Mouse (Mus musculus) spleen, postnatal 14 days (tissue): ENCODE data around the gene Atp5g3.
A peak's percentile ranks its signal among the peaks of the same experiment; 100 is the strongest.
"Not testable (repeated sequence)": the region's sequence is repeated elsewhere in the genome, so short reads cannot be mapped to it uniquely, and the experiment has no call there.

ENCODE experiments used
- DNase-seq, 2 experiments: peaks; one replicate each; pipeline ENCODE4 v3.0.0; 2021 to 2022; ENCODE audit warnings: low spot score in 2 of 2

Atp5g3 gene

DNA sequence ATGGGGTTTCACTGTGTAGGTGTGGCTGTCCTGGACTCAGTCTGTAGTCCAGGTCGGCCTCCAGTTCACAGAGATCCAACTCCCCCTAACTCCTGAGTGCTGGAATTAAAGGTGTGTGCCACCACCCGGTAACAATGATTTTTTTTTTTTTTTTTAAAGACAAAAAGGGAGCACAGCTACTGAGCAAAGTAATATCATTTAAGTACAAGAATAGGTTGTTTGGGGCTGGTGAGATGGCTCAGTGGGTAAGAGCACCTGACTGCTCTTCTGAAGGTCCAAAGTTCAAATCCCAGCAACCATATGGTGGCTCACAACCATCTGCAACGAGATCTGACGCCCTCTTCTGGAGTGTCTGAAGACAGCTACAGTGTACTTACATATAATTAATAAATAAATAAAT, 14.2 kb downstream of the Atp5g3 start:
- not testable (repeated sequence) for DNase-seq

DNA sequence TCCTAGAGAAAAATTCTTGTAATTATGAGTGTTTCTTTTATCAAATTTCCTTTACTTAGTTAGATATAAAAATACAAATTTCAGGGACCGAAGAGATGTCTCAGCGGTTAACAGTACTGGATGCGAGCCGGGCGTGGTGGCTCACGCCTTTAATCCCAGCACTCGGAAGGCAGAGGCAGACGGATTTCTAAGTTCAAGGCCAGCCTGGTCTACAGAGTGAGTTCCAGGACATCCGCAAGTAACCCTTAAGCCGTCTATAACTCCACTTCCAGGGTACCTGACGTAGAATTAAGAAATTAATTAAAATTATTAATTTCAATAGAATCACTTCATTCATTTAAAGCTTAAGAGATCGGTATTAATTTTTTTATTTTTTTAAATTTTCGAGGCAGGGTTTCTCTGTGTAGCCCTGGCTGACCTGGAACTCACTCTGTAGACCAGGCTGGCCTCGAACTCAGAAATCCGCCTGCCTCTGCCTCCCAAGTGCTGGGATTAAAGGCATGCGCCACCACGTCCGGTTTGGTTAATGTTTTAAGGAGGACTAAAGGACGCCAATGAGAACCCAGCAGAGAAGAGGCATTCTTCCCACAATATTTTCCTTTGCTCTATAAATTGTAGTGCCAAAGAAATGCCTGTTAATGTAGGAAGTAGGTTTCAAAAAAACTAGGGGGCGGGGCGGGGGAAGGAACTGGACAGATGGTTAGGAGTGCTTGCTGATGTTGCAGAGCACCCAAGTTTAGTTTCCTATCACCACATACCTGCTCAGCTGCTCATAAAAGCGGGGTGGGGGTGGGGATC, 17.5 kb downstream of the Atp5g3 start:
- DNase-seq = no peak

DNA sequence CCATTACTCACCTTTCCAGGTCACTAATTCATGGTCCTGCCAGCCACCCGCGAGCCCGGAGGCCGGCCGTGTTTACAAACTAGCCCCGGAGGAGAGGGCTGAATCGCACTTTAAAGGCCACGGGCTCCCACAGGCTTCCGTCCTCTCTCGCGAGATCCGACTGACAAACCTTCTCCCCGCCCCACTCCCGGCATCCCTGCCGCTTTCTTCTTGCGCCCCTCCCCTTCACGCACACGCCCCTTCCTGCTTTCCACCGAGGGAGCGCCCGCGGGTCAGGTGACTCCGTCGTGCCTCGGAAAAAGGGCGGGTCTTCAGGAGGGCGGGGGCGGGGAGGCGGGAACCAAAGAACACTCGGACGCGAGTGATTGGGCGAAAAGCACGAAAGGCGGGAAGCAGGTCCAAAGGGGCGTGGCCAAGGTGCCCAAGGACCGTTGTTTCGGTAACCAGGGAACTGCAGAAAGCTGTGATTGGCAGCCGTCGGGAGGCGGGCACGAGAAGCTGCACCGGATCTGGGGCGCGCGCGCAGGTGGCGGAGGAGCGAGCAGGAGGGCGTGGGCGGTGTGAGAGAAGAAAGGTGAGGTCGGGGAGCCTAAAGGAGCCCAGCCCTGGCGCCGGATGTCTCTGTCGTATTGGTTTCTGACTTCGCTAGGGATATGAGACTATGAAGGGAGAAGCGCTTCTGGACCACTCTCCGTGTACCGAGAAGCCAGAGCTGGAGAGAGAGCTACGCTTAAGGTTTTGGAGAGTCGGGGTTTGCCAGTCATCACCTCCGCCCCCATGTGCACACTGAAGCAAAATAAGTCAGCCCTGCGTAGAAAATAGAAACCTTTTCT, 18.4 kb downstream of the Atp5g3 start, which contains the start of gene Atf2:
Gene Atf2 (minus strand): TSS at position 176 of the 833 bp plus-strand sequence.
- peak; percentile 97 to 98 for DNase-seq

DNA sequence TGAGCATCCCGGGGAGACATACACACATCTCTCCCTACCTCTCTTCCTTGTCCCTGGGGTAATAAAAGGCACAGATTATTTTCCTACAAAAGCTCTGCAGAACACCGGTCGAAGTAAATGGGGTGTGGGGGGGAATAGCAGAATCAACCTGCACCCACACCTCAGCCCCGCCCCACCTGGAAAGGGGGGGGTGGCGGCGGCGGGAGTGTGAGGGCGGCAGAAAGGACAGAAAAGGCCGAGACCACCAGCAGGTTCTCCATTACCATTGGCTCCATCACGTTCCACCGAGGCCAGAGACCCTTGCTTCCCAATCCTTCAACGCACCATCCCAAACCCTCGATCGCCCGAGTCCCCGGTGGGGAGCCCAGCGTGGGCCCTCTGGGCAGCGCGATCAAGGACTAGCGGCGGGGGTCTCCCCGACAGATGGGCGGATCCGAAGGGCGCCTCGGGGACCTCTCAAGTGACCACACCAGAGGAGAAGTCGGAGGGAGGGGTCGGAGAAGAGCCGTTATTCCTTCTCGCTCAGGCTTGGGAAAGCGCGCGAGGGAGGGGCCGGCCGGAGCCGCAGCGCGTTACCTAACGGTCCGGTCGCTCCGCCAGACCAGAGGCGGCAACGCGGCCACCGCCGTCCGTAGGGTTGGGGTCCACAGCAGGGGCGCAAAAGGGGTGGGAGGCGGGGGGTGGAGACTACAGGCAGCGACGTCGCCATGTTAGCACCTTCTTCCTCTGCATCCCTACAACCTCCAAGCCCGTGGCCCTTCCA, 19.2 kb downstream of the Atp5g3 start:
- peak; percentile 8 to 21 for DNase-seq

GRCm38 (mm10) chr2:73885997-73886396, 25.1 kb downstream of the Atp5g3 start:
- DNase-seq = no peak

GRCm38 (mm10) chr2:73877891-73878290, 33.2 kb downstream of the Atp5g3 start:
- no peak for DNase-seq

GRCm38 (mm10) chr2:73867764-73868487, 43.2 kb downstream of the Atp5g3 start:
- peak; percentile 32 to 45 for DNase-seq

DNA sequence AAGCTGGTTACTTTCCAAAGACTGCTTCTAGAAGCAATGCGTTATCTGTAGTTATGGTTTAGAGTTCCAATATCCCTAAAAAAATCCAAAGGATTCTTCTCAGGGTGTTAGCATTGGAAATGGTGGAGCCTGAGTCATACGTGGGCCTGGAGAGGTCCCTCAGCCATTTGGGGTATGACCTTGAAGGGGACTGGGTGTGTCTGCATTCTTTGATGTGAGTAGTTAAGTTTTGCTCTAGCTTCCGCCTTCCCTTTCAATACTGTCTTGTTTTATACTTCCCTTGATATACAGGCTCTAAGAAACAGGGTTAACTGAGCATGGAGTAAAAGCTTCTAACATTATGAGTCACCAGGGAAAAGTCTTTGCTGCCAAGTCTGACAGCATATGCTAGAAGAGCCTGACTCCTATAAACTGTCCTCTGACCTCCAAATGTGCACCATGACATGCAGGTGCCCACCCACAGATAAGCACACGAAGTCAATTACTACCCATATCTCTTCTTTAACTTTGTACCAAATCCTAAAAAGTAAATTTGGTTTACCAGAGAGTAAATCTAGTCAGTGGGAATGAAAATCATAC, 51.0 kb downstream of the Atp5g3 start:
- no peak for DNase-seq
